8 mouse cellular contexts compared by ENCODE assay signal in genomic region chr11:119945343-119945742, GRCm38 (mm10). TPM values are rescaled to one million over a fixed set of nuclear protein-coding genes. Genes with fewer than 3 reads are reported as not detected.
DNase-seq lines count a peak whose midpoint lies in the region; ATAC-seq and TF ChIP-seq lines count a peak whose summit lies in the region.

No protein-coding gene starts in this region.

- TF ChIP-seq POLR2A in cortical plate, adult 2 months (IDR thresholded peaks at IDR 0.05; ENCODE audit: extremely low read depth, insufficient read depth, low read length): no peak

- no peak for ATAC-seq in intestine, embryonic 15.5 days
- ATAC-seq in intestine, embryonic 16.5 days: no peak
- no peak for ATAC-seq in hindbrain, embryonic 16.5 days

- no peak overlapping the region for H3K9ac ChIP-seq in intestine, embryonic 15.5 days
- no peak overlapping the region for H3K9ac ChIP-seq in intestine, embryonic 16.5 days (ENCODE audit: low read depth, low read length)
- H3K9ac ChIP-seq in hindbrain, embryonic 16.5 days (ENCODE audit: low read depth, low read length): no peak overlapping the region

- intact Hi-C loops in left cerebral cortex, postnatal 14 days (cut with DNase I): no loop called here

- H3K9me3 ChIP-seq in intestine, embryonic 15.5 days: no peaks in the 10 kb centered on the region
- H3K9me3 ChIP-seq in intestine, embryonic 16.5 days (ENCODE audit: control insufficient read depth, low read length): no peaks in the 10 kb centered on the region
- no peaks in the 10 kb centered on the region for H3K9me3 ChIP-seq in hindbrain, embryonic 16.5 days (ENCODE audit: control insufficient read depth, low read length)

- 0 out of 2 replicates have a peak overlapping the region, but pooled peaks have one; percentile 3 for H3K4me2 ChIP-seq in intestine, embryonic 15.5 days (replicated peaks)
- no peak overlapping the region for H3K4me2 ChIP-seq in intestine, embryonic 16.5 days (ENCODE audit: low read depth, low read length)
- peak overlapping the region; percentile 93 for H3K4me2 ChIP-seq in hindbrain, embryonic 16.5 days (ENCODE audit: low read length)

- 61% methylated on average over 7 of the region's 7 CpGs for WGBS in intestine, embryonic 15.5 days
- 59% methylated on average over 7 of the region's 7 CpGs for WGBS in intestine, embryonic 16.5 days
- 76% methylated on average over 7 of the region's 7 CpGs for WGBS in hindbrain, embryonic 16.5 days

- peak; percentile 90 for DNase-seq in lung, postnatal 25 days (ENCODE audit: low spot score)
- no peak for DNase-seq in cerebellum, postnatal 36 days
- DNase-seq in left cerebral cortex, adult 9 months (ENCODE audit: low spot score in 2 of 2): no peak
- DNase-seq in left cerebral cortex, postnatal 14 days (ENCODE audit: low spot score in 2 of 2): no peak

- H3K4me3 ChIP-seq in intestine, embryonic 15.5 days (replicated peaks): no peak overlapping the region
- no peak overlapping the region for H3K4me3 ChIP-seq in intestine, embryonic 16.5 days (ENCODE audit: low read length)
- H3K4me3 ChIP-seq in cortical plate, adult 2 months (ENCODE audit: insufficient read depth, low read length): peak overlapping the region; percentile 79
- H3K4me3 ChIP-seq in hindbrain, embryonic 16.5 days (ENCODE audit: low read length): no peak overlapping the region

- no peaks in the 10 kb centered on the region for H3K27me3 ChIP-seq in intestine, embryonic 15.5 days (replicated peaks)
- H3K27me3 ChIP-seq in intestine, embryonic 16.5 days (replicated peaks; ENCODE audit: control insufficient read depth, insufficient read depth, low read length): no peaks in the 10 kb centered on the region
- no peaks in the 10 kb centered on the region for H3K27me3 ChIP-seq in hindbrain, embryonic 16.5 days (replicated peaks; ENCODE audit: control insufficient read depth, insufficient read depth, low read length)

- H3K36me3 ChIP-seq in intestine, embryonic 15.5 days: no peaks in the 10 kb centered on the region
- no peaks in the 10 kb centered on the region for H3K36me3 ChIP-seq in intestine, embryonic 16.5 days (ENCODE audit: control insufficient read depth, insufficient read depth, low read length)
- H3K36me3 ChIP-seq in hindbrain, embryonic 16.5 days (ENCODE audit: control insufficient read depth, insufficient read depth, low read length): no peaks in the 10 kb centered on the region

- H3K4me1 ChIP-seq in intestine, embryonic 15.5 days (replicated peaks): peaks cover 43% of the 10 kb centered on the region
- H3K4me1 ChIP-seq in intestine, embryonic 16.5 days (ENCODE audit: control insufficient read depth, insufficient read depth, low read length): peaks cover 39% of the 10 kb centered on the region
- peaks cover 16% of the 10 kb centered on the region for H3K4me1 ChIP-seq in cortical plate, adult 2 months (ENCODE audit: control insufficient read depth, insufficient read depth, low read length)
- H3K4me1 ChIP-seq in hindbrain, embryonic 16.5 days (ENCODE audit: control insufficient read depth, insufficient read depth, low read depth, low read length): peaks cover 22% of the 10 kb centered on the region

- TF ChIP-seq CTCF in cortical plate, adult 2 months (IDR thresholded peaks at IDR 0.05; ENCODE audit: extremely low read depth, insufficient read depth, low read length): no peak

- H3K27ac ChIP-seq in intestine, embryonic 15.5 days: no peak overlapping the region
- no peak overlapping the region for H3K27ac ChIP-seq in intestine, embryonic 16.5 days (ENCODE audit: low read length)
- no peak overlapping the region for H3K27ac ChIP-seq in cortical plate, adult 2 months (ENCODE audit: insufficient read depth, low read length)
- H3K27ac ChIP-seq in hindbrain, embryonic 16.5 days (ENCODE audit: low read depth, low read length): no peak overlapping the region

RNA-seq across cellular contexts. Expression of gene Baiap2, which starts 2.8 kb away (rescaled TPM):
- polyA plus RNA-seq in intestine, embryonic 15.5 days (2015; fragmentation: Nextera tagmentation; extraction: Ambion mirVana): 12.0 and 13.1 TPM in 2 replicates
- 10.1 and 11.8 TPM in 2 replicates for polyA plus RNA-seq in intestine, embryonic 16.5 days (2015; fragmentation: Nextera tagmentation; extraction: Ambion mirVana)
- polyA plus RNA-seq in cortical plate, adult 2 months (2012; rRNA removed): 234 and 253 TPM in 2 replicates
- polyA plus RNA-seq in hindbrain, embryonic 16.5 days (2015; fragmentation: Nextera tagmentation; extraction: Ambion mirVana): 22.8 and 23.9 TPM in 2 replicates
- total RNA-seq in left cerebral cortex, postnatal 14 days (2021): 100 to 1,000 TPM; 197 to 200 TPM

RNA-seq across cellular contexts. Expression of gene Chmp6, which starts 32.1 kb away (rescaled TPM):
- polyA plus RNA-seq in intestine, embryonic 15.5 days (2015; fragmentation: Nextera tagmentation; extraction: Ambion mirVana): 88.0 and 91.1 TPM in 2 replicates
- polyA plus RNA-seq in intestine, embryonic 16.5 days (2015; fragmentation: Nextera tagmentation; extraction: Ambion mirVana): 92.2 and 94.3 TPM in 2 replicates
- polyA plus RNA-seq in cortical plate, adult 2 months (2012; rRNA removed): 44.2 and 48.1 TPM in 2 replicates
- polyA plus RNA-seq in hindbrain, embryonic 16.5 days (2015; fragmentation: Nextera tagmentation; extraction: Ambion mirVana): 112 and 114 TPM in 2 replicates
- total RNA-seq in left cerebral cortex, postnatal 14 days (2021): 10 to 100 TPM; 37.0 to 47.7 TPM
